Mouse (Mus musculus): Measurements from ENCODE around the gene Ropn1. TPM values are rescaled to one million over a fixed set of nuclear protein-coding genes. Genes with fewer than 3 reads are reported as not detected.

The Ropn1 gene
- polyA plus RNA-seq (2017; shearing (Covaris generic)), result not detected

GRCm38 (mm10) chr16:34649621-34650020 is at the start of gene Ropn1:
Ropn1 (plus strand) TSS chr16:34649921.

GRCm38 (mm10) chr16:34690334-34691144 is 40.8 kb downstream of the Ropn1 start, which contains the start of gene Ccdc14:
Ccdc14 (plus strand) TSS chr16:34690616.

Other genes starting within 250 kb of the Ropn1 start
- 0.45 TPM for gene Kalrn, start 76.4 kb upstream of the Ropn1 start, polyA plus RNA-seq (2017; shearing (Covaris generic))
- 3.5 TPM for gene Ccdc14, start 40.7 kb downstream of the Ropn1 start, polyA plus RNA-seq (2017; shearing (Covaris generic))
- gene Mylk, start 95.3 kb downstream of the Ropn1 start, polyA plus RNA-seq (2017; shearing (Covaris generic)), result not detected

All from inflammation-experienced regulatory T-cells, adult 16 weeks (primary cell).